Mouse (Mus musculus) lung, adult 2 months (tissue): Measurements from ENCODE around the gene Dppa5a.

Source experiments
- CTCF ChIP-seq: fragments of 200-500 bp; IDR thresholded peaks from 2 replicates; pipeline ENCODE4 v1.5.1; 2011; ENCODE audit warnings: mild to moderate bottlenecking, low read length, control low read depth; ENCODE audit not compliant: insufficient read depth
- POLR2A ChIP-seq: fragments of 200-500 bp; IDR thresholded peaks from 2 replicates; pipeline ENCODE4 v1.6.1; 2011; ENCODE audit warnings: low read depth, mild to moderate bottlenecking, control low read depth, low read length, borderline replicate concordance; ENCODE audit errors: extremely low read depth

- no peak for TF ChIP-seq CTCF
- TF ChIP-seq POLR2A: no peak
Measured at GRCm38 (mm10) chr9:78386947-78387346, 19.0 kb upstream of the Dppa5a start.
